Mouse (Mus musculus): Measurements from ENCODE around the gene Rftn1. TPM values are rescaled to one million over a fixed set of nuclear protein-coding genes. Genes with fewer than 3 reads are reported as not detected.
"Not testable (repeated sequence)": the region's sequence is repeated elsewhere in the genome, so short reads cannot be mapped to it uniquely, and the experiment has no call there.

The Rftn1 gene
- polyA plus RNA-seq, 1 experiment from 2014 or later = 14.7 TPM

DNA sequence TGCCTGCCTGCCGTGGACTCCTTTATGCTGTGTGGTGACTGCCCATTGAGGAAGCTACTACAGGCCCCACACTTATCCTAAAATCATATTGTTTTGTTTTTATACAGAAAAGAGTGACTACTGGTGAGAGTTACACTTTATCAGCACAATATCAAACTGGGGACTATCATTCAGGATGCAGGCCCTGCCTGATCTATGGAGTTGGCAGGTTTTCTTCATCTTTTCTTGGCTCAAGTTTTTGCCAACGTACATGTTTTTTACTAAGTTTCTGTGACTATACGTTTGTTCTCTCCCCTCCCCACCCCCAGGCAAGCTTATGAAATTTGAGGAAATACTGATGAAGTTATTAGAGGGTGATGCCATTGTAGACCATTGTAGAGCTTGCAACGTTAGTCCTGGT lies 27.5 kb upstream of the Rftn1 start:
- Histone ChIP-seq H3K27me3 (no peaks in the 10 kb centered on the region), H3K9ac (no peak overlapping the region), H3K4me3 (replicated peaks) (no peak overlapping the region), H3K4me1 (no peaks in the 10 kb centered on the region), H3K36me3 (no peaks in the 10 kb centered on the region), H3K27ac (no peak overlapping the region), H3K4me2 (no peak overlapping the region), H3K9me3 (replicated peaks) (no peaks in the 10 kb centered on the region)
- WGBS = 73% methylated on average over 4 of the region's 4 CpGs
- no peak for ATAC-seq (replicated peaks; ENCODE audit: low FRiP score)

DNA sequence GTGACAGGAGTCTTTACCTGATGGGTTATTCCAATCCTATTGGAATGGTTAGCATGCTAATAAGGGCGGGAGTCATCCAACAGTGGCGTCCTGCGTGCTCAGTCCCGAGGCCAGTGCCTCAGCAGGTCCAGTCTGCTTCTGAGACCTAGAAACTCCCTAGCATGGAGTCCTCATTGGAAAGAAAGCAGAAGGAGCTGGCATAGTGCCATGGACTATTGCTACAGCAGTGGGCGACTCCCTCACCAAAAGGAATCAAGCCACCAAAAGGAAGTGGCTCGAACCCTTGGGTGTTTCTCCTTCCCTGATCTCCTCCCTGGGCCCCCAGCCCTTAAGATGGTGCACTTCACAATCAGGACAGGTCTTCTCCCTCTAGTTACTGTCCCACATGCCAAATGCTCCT lies 24.6 kb upstream of the Rftn1 start:
- H3K4me2 ChIP-seq = no peak overlapping the region
- no peak overlapping the region for H3K4me3 ChIP-seq (replicated peaks)
- H3K27ac ChIP-seq = no peak overlapping the region
- H3K9ac ChIP-seq = no peak overlapping the region
- H3K27me3 ChIP-seq = no peaks in the 10 kb centered on the region
- no peaks in the 10 kb centered on the region for H3K9me3 ChIP-seq (replicated peaks)
- no peaks in the 10 kb centered on the region for H3K36me3 ChIP-seq
- 83% methylated on average over 6 of the region's 6 CpGs for WGBS
- ATAC-seq (replicated peaks; ENCODE audit: low FRiP score) = no peak
- no peaks in the 10 kb centered on the region for H3K4me1 ChIP-seq

DNA sequence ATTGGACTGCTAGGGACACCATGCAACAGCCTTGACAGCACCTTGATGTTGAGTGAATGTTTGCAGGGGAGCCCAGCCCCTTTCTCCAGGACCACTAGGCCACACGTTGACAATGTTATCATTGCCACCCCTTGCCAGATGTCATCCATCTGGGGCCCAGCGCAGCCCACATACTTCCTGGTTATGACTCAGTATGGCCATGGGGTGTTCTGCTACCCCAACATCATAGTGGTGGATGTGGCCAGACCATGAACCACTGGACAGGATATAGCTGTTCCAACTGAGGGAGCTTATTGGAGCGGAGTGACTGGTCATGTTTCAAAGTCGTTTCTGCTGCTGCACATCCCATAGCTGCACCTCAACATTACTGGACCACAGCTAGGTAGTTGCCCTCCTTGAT lies 22.6 kb upstream of the Rftn1 start:
- Histone ChIP-seq H3K4me3 (replicated peaks) (no peak overlapping the region), H3K4me1 (no peaks in the 10 kb centered on the region), H3K36me3 (no peaks in the 10 kb centered on the region), H3K9me3 (replicated peaks) (no peaks in the 10 kb centered on the region), H3K27ac (no peak overlapping the region), H3K4me2 (no peak overlapping the region), H3K27me3 (no peaks in the 10 kb centered on the region), H3K9ac (no peak overlapping the region)
- 76% methylated on average over 4 of the region's 4 CpGs for WGBS
- no peak for ATAC-seq (replicated peaks; ENCODE audit: low FRiP score)

DNA sequence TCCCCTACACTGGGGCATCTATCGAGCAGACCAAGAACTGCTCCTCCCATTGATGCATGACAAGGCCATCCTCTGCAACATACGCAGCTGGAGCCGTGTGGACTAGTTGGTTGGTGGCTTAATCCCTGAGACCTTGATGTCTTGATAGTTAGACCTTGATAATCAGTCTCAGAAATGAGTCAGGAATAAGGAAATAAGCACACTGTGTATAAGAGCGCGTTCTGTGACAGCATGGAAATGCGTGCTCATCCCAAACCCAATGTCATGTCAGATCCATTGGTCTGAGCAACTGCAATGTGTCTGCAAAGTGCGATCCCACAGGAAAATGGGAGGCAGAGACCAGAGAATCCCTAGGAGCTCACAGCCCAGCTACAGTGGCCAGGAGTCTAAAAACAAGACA lies 21.3 kb upstream of the Rftn1 start:
- no peak overlapping the region for H3K4me2 ChIP-seq
- H3K9ac ChIP-seq = no peak overlapping the region
- no peaks in the 10 kb centered on the region for H3K9me3 ChIP-seq (replicated peaks)
- no peaks in the 10 kb centered on the region for H3K4me1 ChIP-seq
- WGBS = 94% methylated on average over 7 of the region's 7 CpGs
- no peaks in the 10 kb centered on the region for H3K27me3 ChIP-seq
- H3K4me3 ChIP-seq (replicated peaks) = no peak overlapping the region
- no peak for ATAC-seq (replicated peaks; ENCODE audit: low FRiP score)
- H3K36me3 ChIP-seq = no peaks in the 10 kb centered on the region
- H3K27ac ChIP-seq = no peak overlapping the region

DNA sequence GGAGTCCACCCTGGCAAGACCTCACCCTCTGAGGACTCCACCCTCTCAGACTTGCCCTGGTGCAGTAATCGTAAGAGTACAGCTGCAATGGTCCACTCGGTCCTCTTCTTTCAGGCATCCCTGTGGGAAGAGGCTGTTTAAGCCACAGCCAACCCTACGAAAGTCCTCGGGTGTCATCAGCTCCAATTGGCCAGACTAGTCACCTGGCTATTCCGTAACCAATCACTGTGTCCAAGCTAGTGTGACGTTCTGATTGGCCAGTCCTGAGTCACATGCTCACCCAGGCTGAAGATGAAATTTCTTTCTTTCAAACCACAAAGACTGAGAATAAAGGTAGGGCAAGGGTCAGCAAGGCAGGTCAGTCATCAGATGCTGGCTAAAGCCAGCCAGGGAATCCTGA lies 19.4 kb upstream of the Rftn1 start:
- WGBS = 90% methylated on average over 6 of the region's 6 CpGs
- no peaks in the 10 kb centered on the region for H3K36me3 ChIP-seq
- no peaks in the 10 kb centered on the region for H3K4me1 ChIP-seq
- ATAC-seq (replicated peaks; ENCODE audit: low FRiP score) = no peak
- H3K27me3 ChIP-seq = no peaks in the 10 kb centered on the region
- H3K27ac ChIP-seq = no peak overlapping the region
- H3K9me3 ChIP-seq (replicated peaks) = no peaks in the 10 kb centered on the region
- H3K4me3 ChIP-seq (replicated peaks) = no peak overlapping the region
- H3K4me2 ChIP-seq = no peak overlapping the region
- no peak overlapping the region for H3K9ac ChIP-seq

DNA sequence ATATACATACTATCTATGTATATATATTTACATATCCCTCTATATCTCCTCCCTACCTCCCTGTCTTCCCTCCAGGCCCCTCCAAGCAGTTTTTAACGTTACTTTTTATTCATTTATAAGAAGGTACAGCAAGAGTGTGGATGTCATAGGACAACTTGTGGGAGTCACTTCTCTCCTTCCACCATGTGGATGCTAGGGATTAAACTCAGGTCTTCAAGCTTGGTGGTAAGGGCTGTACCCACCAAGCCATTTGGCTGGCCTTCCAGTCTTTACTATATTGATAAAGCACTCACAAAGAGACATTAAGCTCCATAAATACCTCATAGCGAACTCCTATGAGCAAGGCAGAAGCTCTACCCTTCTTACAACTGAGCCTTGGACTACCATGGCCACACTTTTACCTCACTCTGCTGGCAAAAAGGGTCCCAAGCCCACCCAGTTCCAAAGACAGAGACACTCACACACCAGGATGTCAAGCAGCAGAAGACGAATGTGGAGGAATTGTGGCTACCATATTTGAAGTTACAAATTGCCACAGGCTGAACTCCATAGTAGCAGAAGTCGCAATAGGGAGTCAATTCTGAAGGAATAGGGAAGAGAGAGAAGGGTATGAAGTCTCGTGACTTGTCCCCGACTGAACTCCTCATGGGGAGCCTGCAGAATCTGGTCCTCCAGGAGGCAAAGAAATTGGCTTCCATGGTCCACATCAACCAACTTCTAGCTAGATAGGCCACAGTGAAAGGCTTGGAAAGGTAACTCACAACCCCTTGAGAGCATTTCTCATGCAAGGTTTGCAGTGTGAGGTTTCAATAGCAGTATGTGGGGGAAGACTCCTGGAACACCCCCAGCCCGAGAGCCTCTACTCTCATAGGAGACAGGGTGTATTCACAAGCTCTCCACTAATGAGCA lies 17.9 kb upstream of the Rftn1 start:
- Histone ChIP-seq H3K36me3 (no peaks in the 10 kb centered on the region), H3K4me1 (no peaks in the 10 kb centered on the region), H3K4me2 (no peak overlapping the region), H3K9ac (no peak overlapping the region), H3K27me3 (no peaks in the 10 kb centered on the region), H3K9me3 (replicated peaks) (no peaks in the 10 kb centered on the region), H3K4me3 (replicated peaks) (no peak overlapping the region), H3K27ac (no peak overlapping the region)
- WGBS = 88% methylated on average over 7 of the region's 7 CpGs
- ATAC-seq (replicated peaks; ENCODE audit: low FRiP score) = no peak

DNA sequence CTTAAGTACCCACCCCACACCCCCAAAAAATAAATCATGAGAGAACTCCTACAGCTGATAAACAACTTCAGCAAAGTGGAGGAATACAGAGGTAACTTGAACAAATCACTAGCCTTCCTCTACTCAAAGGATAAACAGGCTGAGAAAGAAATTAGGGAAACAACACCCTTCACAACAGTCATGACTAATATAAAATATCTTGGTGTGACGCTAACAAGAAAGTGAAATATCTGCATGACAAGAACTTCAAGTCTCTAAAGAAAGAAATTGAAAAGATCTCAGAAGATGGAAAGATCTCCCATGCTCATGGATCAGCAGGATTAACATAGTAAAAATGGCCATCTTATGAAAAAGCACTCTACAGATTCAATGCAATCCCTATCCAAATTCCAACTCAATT lies 15.8 kb upstream of the Rftn1 start:
- H3K4me2 ChIP-seq; H3K4me1 ChIP-seq; H3K4me3 ChIP-seq (replicated peaks); H3K9ac ChIP-seq; H3K27ac ChIP-seq; H3K36me3 ChIP-seq; H3K27me3 ChIP-seq; ATAC-seq (replicated peaks; ENCODE audit: low FRiP score); H3K9me3 ChIP-seq (replicated peaks): not testable (repeated sequence)
- 88% methylated on average over 1 of the region's 1 CpGs for WGBS

DNA sequence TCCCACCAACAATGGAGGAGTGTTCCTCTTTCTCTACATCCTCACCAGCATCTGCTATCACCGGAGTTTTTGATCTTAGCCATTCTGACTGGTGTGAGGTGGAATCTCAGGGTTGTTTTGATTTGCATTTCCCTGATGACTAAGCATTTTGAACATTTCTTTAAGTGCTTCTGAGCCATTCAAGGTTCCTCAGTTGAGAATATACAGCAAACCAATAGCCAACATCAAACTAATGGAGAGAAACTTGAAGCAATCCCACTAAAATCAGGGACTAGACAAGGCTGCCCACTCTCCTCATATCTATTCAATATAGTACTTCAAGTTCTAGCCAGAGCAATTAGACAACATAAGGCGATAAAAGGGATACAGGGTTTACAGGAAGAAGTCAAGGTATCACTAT lies 15.4 kb upstream of the Rftn1 start:
- not testable (repeated sequence) for H3K27me3 ChIP-seq, H3K4me1 ChIP-seq
- 86% methylated on average over 2 of the region's 2 CpGs for WGBS

DNA sequence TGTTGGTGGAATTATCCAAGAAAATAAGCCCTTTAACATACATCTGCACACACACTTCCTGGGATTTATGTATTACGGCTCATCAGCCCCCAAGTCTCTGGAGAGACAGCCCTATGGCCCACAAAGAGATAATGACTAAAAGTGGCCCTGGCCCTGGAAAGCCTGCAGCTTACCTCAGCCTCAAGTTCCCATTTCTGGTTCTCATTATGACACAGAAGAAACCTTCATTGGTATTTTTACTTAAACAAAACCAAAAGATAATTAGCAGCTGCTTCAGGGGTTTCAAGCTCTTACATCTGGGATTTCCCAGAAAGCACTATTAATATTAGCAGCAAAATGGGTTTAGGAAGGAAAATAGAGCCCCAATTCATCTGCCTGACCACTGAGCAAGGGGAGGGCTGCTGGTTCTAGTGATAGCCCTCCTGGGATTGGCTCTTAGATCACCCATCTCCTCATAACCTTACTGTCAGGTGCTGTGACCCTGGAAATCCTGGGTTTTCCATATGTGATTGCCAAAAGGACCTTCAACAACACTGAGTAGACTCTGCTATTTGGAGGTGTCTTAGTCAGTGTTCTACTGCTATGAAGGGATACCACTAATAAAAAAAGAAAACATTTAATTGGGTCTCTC lies 14.8 kb upstream of the Rftn1 start:
- Histone ChIP-seq H3K9ac (no peak overlapping the region), H3K4me3 (replicated peaks) (no peak overlapping the region), H3K27me3 (no peaks in the 10 kb centered on the region), H3K4me1 (no peaks in the 10 kb centered on the region), H3K4me2 (no peak overlapping the region), H3K36me3 (no peaks in the 10 kb centered on the region), H3K9me3 (replicated peaks) (no peaks in the 10 kb centered on the region), H3K27ac (no peak overlapping the region)
- WGBS = 94% methylated on average over 1 of the region's 1 CpGs
- no peak for ATAC-seq (replicated peaks; ENCODE audit: low FRiP score)

More for the DNA sequence above, 15.4 kb upstream of the Rftn1 start:
- ATAC-seq (replicated peaks; ENCODE audit: low FRiP score); H3K9ac ChIP-seq; H3K9me3 ChIP-seq (replicated peaks); H3K4me3 ChIP-seq (replicated peaks); H3K27ac ChIP-seq; H3K4me2 ChIP-seq; H3K36me3 ChIP-seq: not testable (repeated sequence)

DNA sequence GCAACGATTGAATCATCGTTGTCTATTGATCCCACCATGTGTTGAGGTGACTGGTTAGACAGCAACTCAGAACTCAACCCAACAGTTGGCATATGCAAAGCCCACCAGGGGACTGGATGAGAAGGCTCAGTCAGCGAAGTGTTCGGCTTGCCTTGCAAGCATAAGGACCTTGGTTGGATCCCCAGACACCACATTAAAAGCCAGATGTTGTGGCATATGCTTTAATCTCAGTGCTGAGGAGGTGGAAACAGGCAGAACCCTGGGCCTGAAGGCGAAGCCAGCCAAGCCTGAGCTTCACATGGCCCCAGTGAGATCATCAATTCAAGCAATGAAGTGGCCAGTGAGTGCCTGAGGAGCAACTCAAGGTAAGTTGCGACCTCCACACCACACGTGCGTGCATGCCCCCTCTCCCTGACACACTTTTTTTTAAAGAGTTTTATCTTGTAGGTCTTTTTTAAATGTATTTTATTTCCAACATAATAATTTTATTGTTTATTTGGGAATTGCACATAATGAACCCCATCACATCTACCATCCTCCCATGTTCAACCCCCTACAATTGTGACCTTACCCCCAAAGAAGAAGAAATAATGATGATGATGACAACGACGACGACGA lies 11.5 kb upstream of the Rftn1 start:
- H3K4me2 ChIP-seq = no peak overlapping the region
- H3K9ac ChIP-seq = no peak overlapping the region
- H3K36me3 ChIP-seq = no peaks in the 10 kb centered on the region
- H3K27me3 ChIP-seq = no peaks in the 10 kb centered on the region
- 95% methylated on average over 12 of the region's 12 CpGs for WGBS
- H3K4me1 ChIP-seq = no peaks in the 10 kb centered on the region
- no peak overlapping the region for H3K27ac ChIP-seq
- no peak for ATAC-seq (replicated peaks; ENCODE audit: low FRiP score)
- H3K4me3 ChIP-seq (replicated peaks) = no peak overlapping the region
- no peaks in the 10 kb centered on the region for H3K9me3 ChIP-seq (replicated peaks)

DNA sequence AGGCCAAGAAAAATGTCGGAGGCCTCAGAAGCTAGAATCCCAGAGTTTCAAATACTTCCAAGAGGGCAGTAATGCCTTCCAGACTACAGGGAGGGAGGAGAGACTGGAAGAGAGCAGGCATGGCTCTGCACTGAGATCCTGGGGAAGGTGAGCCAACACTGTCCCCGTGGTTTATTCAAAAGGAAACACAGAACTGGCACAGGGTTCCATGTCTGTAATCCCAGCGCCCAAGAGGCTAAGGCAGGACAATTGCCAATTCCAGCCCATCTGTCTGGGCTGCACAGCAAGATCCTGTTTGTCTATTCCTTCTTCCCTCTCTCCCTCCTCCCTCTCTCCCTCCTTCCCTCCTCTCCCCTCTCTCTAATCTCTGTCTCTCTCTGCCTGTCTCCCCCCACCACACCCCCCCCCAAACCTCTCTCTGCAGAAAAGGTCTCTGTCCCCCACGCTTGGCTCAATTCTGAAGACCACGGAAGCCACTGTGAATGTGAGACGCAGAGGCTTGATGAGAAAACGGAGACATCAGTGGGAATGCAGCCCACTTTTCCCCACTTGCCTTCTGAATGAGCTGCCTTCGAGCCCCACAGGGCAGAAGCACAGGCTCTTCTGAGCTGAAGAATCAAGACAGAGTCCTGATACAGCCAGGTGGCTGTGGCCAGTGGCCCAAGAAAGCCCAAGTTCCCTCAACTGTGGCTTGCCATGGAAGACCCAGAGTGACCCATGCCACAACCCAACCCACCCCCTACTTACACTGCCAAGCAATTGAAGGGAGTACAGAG lies 8.8 kb upstream of the Rftn1 start:
- H3K27me3 ChIP-seq = no peaks in the 10 kb centered on the region
- no peak overlapping the region for H3K9ac ChIP-seq
- 0 out of 2 replicates have a peak, but pooled peaks cover 7% of the 10 kb centered on the region for H3K4me1 ChIP-seq
- H3K4me3 ChIP-seq (replicated peaks) = no peak overlapping the region
- no peak overlapping the region for H3K27ac ChIP-seq
- H3K4me2 ChIP-seq = no peak overlapping the region
- no peaks in the 10 kb centered on the region for H3K36me3 ChIP-seq
- WGBS = 84% methylated on average over 8 of the region's 8 CpGs
- ATAC-seq (replicated peaks; ENCODE audit: low FRiP score) = no peak
- H3K9me3 ChIP-seq (replicated peaks) = no peaks in the 10 kb centered on the region

DNA sequence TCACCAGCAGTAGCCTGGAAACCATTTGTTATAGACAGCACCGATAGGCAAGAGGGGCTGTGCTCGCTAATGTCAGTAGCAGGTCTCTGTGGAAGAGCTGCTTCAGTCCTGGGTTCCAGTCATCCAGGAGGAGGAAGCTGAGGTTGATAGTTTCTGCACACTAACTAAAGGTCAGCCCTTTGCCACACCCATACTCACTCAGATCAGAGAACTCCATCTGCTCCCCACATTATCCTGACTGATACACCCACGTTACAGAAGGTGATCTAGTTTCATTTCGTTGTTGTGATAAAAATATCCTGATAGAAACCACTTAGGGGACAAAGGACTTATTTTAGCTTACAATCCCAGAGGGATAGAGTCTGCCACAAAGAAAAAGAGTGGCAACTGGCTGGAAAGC lies 7.1 kb upstream of the Rftn1 start:
- H3K27ac ChIP-seq = no peak overlapping the region
- H3K9ac ChIP-seq = no peak overlapping the region
- H3K9me3 ChIP-seq (replicated peaks) = no peaks in the 10 kb centered on the region
- peaks cover 11% of the 10 kb centered on the region for H3K27me3 ChIP-seq
- ATAC-seq (replicated peaks; ENCODE audit: low FRiP score) = no peak
- H3K4me1 ChIP-seq = 0 out of 2 replicates have a peak, but pooled peaks cover 7% of the 10 kb centered on the region
- WGBS = 88% methylated on average over 4 of the region's 4 CpGs
- H3K4me2 ChIP-seq = no peak overlapping the region
- H3K36me3 ChIP-seq = no peaks in the 10 kb centered on the region
- H3K4me3 ChIP-seq (replicated peaks) = no peak overlapping the region
